Mouse (Mus musculus) liver, embryonic 12.5 days (tissue): Measurements from ENCODE around the gene Phf11c. TPM values are rescaled to one million over a fixed set of nuclear protein-coding genes. Genes with fewer than 3 reads are reported as not detected.
"Not testable (repeated sequence)": the region's sequence is repeated elsewhere in the genome, so short reads cannot be mapped to it uniquely, and the experiment has no call there.

Experiments used
- ATAC-seq: fragments of 200-750 bp; cut with Nextera tagmentation; 2 replicates; pipeline ENCODE4 v1.8.0; 2017; ENCODE audit warnings: moderate number of reproducible peaks, mild to moderate bottlenecking, moderate library complexity
- H3K27ac ChIP-seq: fragments of 300-500 bp; sonication (generic); 2 replicates; pipeline ENCODE4 v1.5.1; 2016; ENCODE audit warnings: mild to moderate bottlenecking
- H3K27me3 ChIP-seq: fragments of 300-500 bp; sonication (generic); replicated peaks from 2 replicates; pipeline ENCODE4 v1.6.1; 2016; ENCODE audit warnings: mild to moderate bottlenecking, moderate library complexity
- H3K36me3 ChIP-seq: fragments of 300-500 bp; sonication (generic); 2 replicates; pipeline ENCODE4 v1.6.1; 2016; ENCODE audit warnings: mild to moderate bottlenecking, moderate library complexity
- H3K4me1 ChIP-seq: fragments of 300-500 bp; sonication (generic); 2 replicates; pipeline ENCODE4 v1.6.1; 2016
- H3K4me2 ChIP-seq: fragments of 300-500 bp; sonication (generic); 2 replicates; pipeline ENCODE4 v1.6.1; 2016; ENCODE audit warnings: mild to moderate bottlenecking, moderate library complexity
- H3K4me3 ChIP-seq: fragments of 300-500 bp; sonication (generic); 2 replicates; pipeline ENCODE4 v1.5.1; 2016; ENCODE audit warnings: mild to moderate bottlenecking, moderate library complexity
- H3K9ac ChIP-seq: fragments of 300-500 bp; sonication (generic); 2 replicates; pipeline ENCODE4 v1.6.1; 2016; ENCODE audit warnings: mild to moderate bottlenecking, moderate library complexity
- H3K9me3 ChIP-seq: fragments of 300-500 bp; sonication (generic); replicated peaks from 2 replicates; pipeline ENCODE4 v1.6.1; 2016; ENCODE audit warnings: mild to moderate bottlenecking, moderate library complexity
- WGBS: fragments of 180-500 bp; shearing (Covaris S2); methylation state at CpG from one replicate; pipeline ENCODE4 v1.1.7; 2016; ENCODE audit not compliant: insufficient replicate concordance; 5-methylcytosine and 5-hydroxymethylcytosine counted together
- polyA plus RNA-seq: library from polyadenylated mRNA; unstranded; fragments of >200 nt; fragmentation: Nextera tagmentation; extraction: Ambion mirVana; gene quantifications from 2 replicates; pipeline ENCODE4 v1.2.1, GENCODE M21; 2016

Gene Phf11c
- polyA plus RNA-seq, result 0.67 and 0.71 TPM in 2 replicates

GRCm38 (mm10) chr14:59395281-59395680 is at the start of gene Phf11c:
Phf11c (minus strand) TSS chr14:59395381.
- no peak for ATAC-seq
- Histone ChIP-seq H3K27me3 (no peaks in the 10 kb centered on the region), H3K36me3 (peaks cover 12% of the 10 kb centered on the region), H3K9me3 (no peaks in the 10 kb centered on the region), H3K9ac (no peak within 1 kb of the TSS), H3K4me2 (no peak within 1 kb of the TSS), H3K4me1 (no peaks in the 10 kb centered on the region), H3K4me3 (no peak within 1 kb of the TSS), H3K27ac (no peak within 1 kb of the TSS)
- 73% methylated on average over 3 of the region's 3 CpGs for WGBS

- Histone ChIP-seq H3K27ac (peak overlapping the region; percentile 90), H3K4me3 (peak overlapping the region; percentile 87), H3K9me3 (no peaks in the 10 kb centered on the region), H3K4me1 (peaks cover 28% of the 10 kb centered on the region), H3K36me3 (peaks cover 6% of the 10 kb centered on the region), H3K9ac (peak overlapping the region; percentile 92), H3K4me2 (peak overlapping the region; percentile 74), H3K27me3 (no peaks in the 10 kb centered on the region)
- no peak for ATAC-seq
- 4% methylated on average over 6 of the region's 6 CpGs for WGBS
These were observed 46.3 kb upstream of the Phf11c start for GRCm38 (mm10) chr14:59441472-59441805.

GRCm38 (mm10) chr14:59440558-59441471 is 45.6 kb upstream of the Phf11c start, which contains the start of the genes Setdb2 and Cab39l:
Setdb2 (minus strand) TSS chr14:59440884.
Cab39l (plus strand) TSS chr14:59440972.
- H3K9ac ChIP-seq, result peak within 1 kb of the TSS; percentile 92
- 2% methylated on average over 64 of the region's 66 CpGs for WGBS
- H3K4me1 ChIP-seq, result peaks cover 28% of the 10 kb centered on the region
- H3K4me2 ChIP-seq, result peak within 1 kb of the TSS; percentile 74
- ATAC-seq, result peak; percentile 98
- peak within 1 kb of the TSS; percentile 87 for H3K4me3 ChIP-seq
- no peaks in the 10 kb centered on the region for H3K9me3 ChIP-seq
- H3K27ac ChIP-seq, result peak within 1 kb of the TSS; percentile 90
- H3K27me3 ChIP-seq, result no peaks in the 10 kb centered on the region
- peaks cover 9% of the 10 kb centered on the region for H3K36me3 ChIP-seq

- Histone ChIP-seq H3K4me2 (peak overlapping the region; percentile 74), H3K9me3 (no peaks in the 10 kb centered on the region), H3K4me1 (peaks cover 26% of the 10 kb centered on the region), H3K36me3 (peaks cover 11% of the 10 kb centered on the region), H3K27ac (peak overlapping the region; percentile 90), H3K27me3 (no peaks in the 10 kb centered on the region), H3K4me3 (peak overlapping the region; percentile 87), H3K9ac (peak overlapping the region; percentile 92)
- WGBS, result 7% methylated on average over 7 of the region's 7 CpGs
- ATAC-seq, result no peak
These were observed 44.9 kb upstream of the Phf11c start for GRCm38 (mm10) chr14:59440039-59440438.

GRCm38 (mm10) chr14:59438505-59438904 is 43.3 kb upstream of the Phf11c start:
- Histone ChIP-seq H3K9ac (0 out of 2 replicates have a peak overlapping the region, but pooled peaks have one; percentile 92), H3K4me2 (peak overlapping the region; percentile 74; the same call in 1 of the 2 replicates), H3K36me3 (peaks cover 11% of the 10 kb centered on the region), H3K4me1 (peaks cover 30% of the 10 kb centered on the region), H3K4me3 (no peak overlapping the region), H3K9me3 (no peaks in the 10 kb centered on the region), H3K27ac (no peak overlapping the region), H3K27me3 (no peaks in the 10 kb centered on the region)
- no peak for ATAC-seq
- WGBS, result 61% methylated on average over 2 of the region's 2 CpGs

- H3K4me3 ChIP-seq, result no peak overlapping the region
- H3K4me1 ChIP-seq, result peaks cover 25% of the 10 kb centered on the region
- H3K9ac ChIP-seq, result no peak overlapping the region
- no peaks in the 10 kb centered on the region for H3K27me3 ChIP-seq
- H3K27ac ChIP-seq, result no peak overlapping the region
- H3K9me3 ChIP-seq, result no peaks in the 10 kb centered on the region
- no peak for ATAC-seq
- 91% methylated on average over 3 of the region's 3 CpGs for WGBS
- H3K4me2 ChIP-seq, result no peak overlapping the region
- peaks cover 11% of the 10 kb centered on the region for H3K36me3 ChIP-seq
These were observed 42.2 kb upstream of the Phf11c start for GRCm38 (mm10) chr14:59437398-59437797.

- Histone ChIP-seq H3K4me1 (peaks cover 22% of the 10 kb centered on the region), H3K36me3 (peaks cover 19% of the 10 kb centered on the region), H3K4me3 (no peak overlapping the region), H3K9me3 (no peaks in the 10 kb centered on the region), H3K27ac (no peak overlapping the region), H3K27me3 (no peaks in the 10 kb centered on the region), H3K4me2 (no peak overlapping the region), H3K9ac (no peak overlapping the region)
- ATAC-seq, result no peak
These were observed 40.0 kb upstream of the Phf11c start for GRCm38 (mm10) chr14:59435206-59435605.

GRCm38 (mm10) chr14:59433902-59434301 is 38.7 kb upstream of the Phf11c start:
- peaks cover 12% of the 10 kb centered on the region for H3K4me1 ChIP-seq
- 44% methylated on average over 2 of the region's 2 CpGs for WGBS
- H3K27me3 ChIP-seq, result no peaks in the 10 kb centered on the region
- no peak overlapping the region for H3K4me3 ChIP-seq
- H3K27ac ChIP-seq, result no peak overlapping the region
- H3K9ac ChIP-seq, result no peak overlapping the region
- no peak overlapping the region for H3K4me2 ChIP-seq
- no peaks in the 10 kb centered on the region for H3K9me3 ChIP-seq
- peak; percentile 15; the same call in 1 of the 2 replicates for ATAC-seq
- peaks cover 29% of the 10 kb centered on the region for H3K36me3 ChIP-seq

GRCm38 (mm10) chr14:59430556-59430955 is 35.4 kb upstream of the Phf11c start:
- Histone ChIP-seq H3K4me3 (no peak overlapping the region), H3K27ac (no peak overlapping the region), H3K4me1 (peaks cover 10% of the 10 kb centered on the region; the same call in 1 of the 2 replicates), H3K4me2 (no peak overlapping the region), H3K36me3 (peaks cover 27% of the 10 kb centered on the region), H3K9me3 (no peaks in the 10 kb centered on the region), H3K9ac (no peak overlapping the region), H3K27me3 (no peaks in the 10 kb centered on the region)
- WGBS, result 82% methylated on average over 1 of the region's 1 CpGs
- no peak for ATAC-seq

- no peak for ATAC-seq
- H3K9ac ChIP-seq, result no peak overlapping the region
- H3K4me1 ChIP-seq, result peaks cover 3% of the 10 kb centered on the region; the same call in 1 of the 2 replicates
- H3K36me3 ChIP-seq, result peaks cover 22% of the 10 kb centered on the region
- no peaks in the 10 kb centered on the region for H3K9me3 ChIP-seq
- no peak overlapping the region for H3K4me3 ChIP-seq
- WGBS, result 80% methylated on average over 11 of the region's 11 CpGs
- no peak overlapping the region for H3K4me2 ChIP-seq
- no peak overlapping the region for H3K27ac ChIP-seq
- H3K27me3 ChIP-seq, result no peaks in the 10 kb centered on the region
These were observed 27.9 kb upstream of the Phf11c start for GRCm38 (mm10) chr14:59422912-59423663.

GRCm38 (mm10) chr14:59418171-59418570 is 23.0 kb upstream of the Phf11c start:
- 81% methylated on average over 4 of the region's 4 CpGs for WGBS
- ATAC-seq, result no peak
- no peak overlapping the region for H3K4me3 ChIP-seq
- H3K27ac ChIP-seq, result no peak overlapping the region
- H3K9me3 ChIP-seq, result no peaks in the 10 kb centered on the region
- H3K36me3 ChIP-seq, result peaks cover 62% of the 10 kb centered on the region
- H3K4me1 ChIP-seq, result no peaks in the 10 kb centered on the region
- no peaks in the 10 kb centered on the region for H3K27me3 ChIP-seq
- no peak overlapping the region for H3K9ac ChIP-seq
- no peak overlapping the region for H3K4me2 ChIP-seq

GRCm38 (mm10) chr14:59414979-59415378 is 19.8 kb upstream of the Phf11c start:
- H3K4me2 ChIP-seq, H3K9me3 ChIP-seq, H3K27ac ChIP-seq, ATAC-seq, H3K27me3 ChIP-seq, H3K4me1 ChIP-seq, H3K9ac ChIP-seq, H3K4me3 ChIP-seq: not testable (repeated sequence)
- WGBS, result 88% methylated on average over 2 of the region's 2 CpGs
- H3K36me3 ChIP-seq, result peaks cover 78% of the 10 kb centered on the region
